Mouse (Mus musculus) intestine, embryonic 16.5 days (tissue): ENCODE measurements at regions not wholly inside any gene's neighbourhood (a gene's known extent, or its start where the extent isn't known, plus 50 kb on each side); places are given as distances from the start of the nearest gene placed in this dataset.

Experiments
- ATAC-seq: fragments of 200-750 bp; cut with Nextera tagmentation; 2 replicates; pipeline ENCODE4 v1.8.0; 2017; ENCODE audit warnings: moderate TSS enrichment, moderate library complexity
- H3K27ac ChIP-seq: fragments of 300-500 bp; sonication (generic); 2 replicates; pipeline ENCODE4 v1.5.1; 2014; ENCODE audit warnings: mild to moderate bottlenecking, low read length
- H3K27me3 ChIP-seq: fragments of 300-500 bp; sonication (generic); replicated peaks from 2 replicates; pipeline ENCODE4 v1.6.1; 2014; ENCODE audit warnings: low read length, control low read depth, mixed read lengths; ENCODE audit not compliant: control insufficient read depth, insufficient read depth
- H3K36me3 ChIP-seq: fragments of 300-500 bp; sonication (generic); 2 replicates; pipeline ENCODE4 v1.6.1; 2014; ENCODE audit warnings: low read length, control low read depth; ENCODE audit not compliant: control insufficient read depth, insufficient read depth
- H3K4me1 ChIP-seq: fragments of 300-500 bp; sonication (generic); 2 replicates; pipeline ENCODE4 v1.6.1; 2014; ENCODE audit warnings: low read length, control low read depth, mixed read lengths; ENCODE audit not compliant: control insufficient read depth, insufficient read depth
- H3K4me2 ChIP-seq: fragments of 300-500 bp; sonication (generic); 2 replicates; pipeline ENCODE4 v1.6.1; 2014; ENCODE audit warnings: low read depth, low read length, control low read depth
- H3K4me3 ChIP-seq: fragments of 300-500 bp; sonication (generic); 2 replicates; pipeline ENCODE4 v1.5.1; 2014; ENCODE audit warnings: mild to moderate bottlenecking, low read length
- H3K9ac ChIP-seq: fragments of 300-500 bp; sonication (generic); 2 replicates; pipeline ENCODE4 v1.6.1; 2014; ENCODE audit warnings: low read depth, low read length
- H3K9me3 ChIP-seq: fragments of 300-500 bp; sonication (generic); 2 replicates; pipeline ENCODE4 v1.6.1; 2016; ENCODE audit warnings: low read length, control low read depth; ENCODE audit not compliant: control insufficient read depth
- WGBS: fragments of 180-500 bp; shearing (Covaris S2); extraction: QIAGEN DNeasy Blood & Tissue Kit; methylation state at CpG from one replicate; pipeline ENCODE4 v1.1.7; 2014; 5-methylcytosine and 5-hydroxymethylcytosine counted together

GRCm38 (mm10) chr6:31092760-31093159 is 133.9 kb upstream of the Klf14 start:
- no peak overlapping the region for H3K4me2 ChIP-seq
- 55% methylated on average over 5 of the region's 5 CpGs for WGBS
- no peaks in the 10 kb centered on the region for H3K27me3 ChIP-seq
- ATAC-seq, result no peak
- H3K27ac ChIP-seq, result no peak overlapping the region
- H3K9ac ChIP-seq, result no peak overlapping the region
- H3K4me1 ChIP-seq, result peaks cover 19% of the 10 kb centered on the region
- no peaks in the 10 kb centered on the region for H3K9me3 ChIP-seq
- no peak overlapping the region for H3K4me3 ChIP-seq
- no peaks in the 10 kb centered on the region for H3K36me3 ChIP-seq

GRCm38 (mm10) chr6:31095943-31096714 is 137.3 kb upstream of the Klf14 start:
- Histone ChIP-seq H3K4me3 (no peak overlapping the region), H3K27me3 (no peaks in the 10 kb centered on the region), H3K4me2 (no peak overlapping the region), H3K27ac (no peak overlapping the region), H3K36me3 (no peaks in the 10 kb centered on the region), H3K9me3 (no peaks in the 10 kb centered on the region), H3K9ac (no peak overlapping the region), H3K4me1 (0 out of 2 replicates have a peak, but pooled peaks cover 4% of the 10 kb centered on the region)
- ATAC-seq, result no peak
- WGBS, result 72% methylated on average over 21 of the region's 21 CpGs

- H3K36me3 ChIP-seq, result no peaks in the 10 kb centered on the region
- no peaks in the 10 kb centered on the region for H3K27me3 ChIP-seq
- peak; percentile 72 for ATAC-seq
- no peaks in the 10 kb centered on the region for H3K9me3 ChIP-seq
- H3K27ac ChIP-seq, result no peak overlapping the region
- H3K4me3 ChIP-seq, result no peak overlapping the region
- 77% methylated on average over 6 of the region's 6 CpGs for WGBS
- 0 out of 2 replicates have a peak, but pooled peaks cover 4% of the 10 kb centered on the region for H3K4me1 ChIP-seq
- no peak overlapping the region for H3K9ac ChIP-seq
- no peak overlapping the region for H3K4me2 ChIP-seq
Measured at GRCm38 (mm10) chr6:31096787-31097186, 137.9 kb upstream of the Klf14 start.

GRCm38 (mm10) chr6:31097254-31097653 is 138.4 kb upstream of the Klf14 start:
- 72% methylated on average over 9 of the region's 9 CpGs for WGBS
- H3K27ac ChIP-seq, result no peak overlapping the region

GRCm38 (mm10) chr6:31098106-31098505 is 139.2 kb upstream of the Klf14 start:
- Histone ChIP-seq H3K4me2 (no peak overlapping the region), H3K9me3 (no peaks in the 10 kb centered on the region), H3K36me3 (no peaks in the 10 kb centered on the region), H3K9ac (no peak overlapping the region), H3K27ac (no peak overlapping the region), H3K4me3 (no peak overlapping the region), H3K27me3 (no peaks in the 10 kb centered on the region), H3K4me1 (0 out of 2 replicates have a peak, but pooled peaks cover 4% of the 10 kb centered on the region)
- WGBS, result 79% methylated on average over 5 of the region's 5 CpGs
- ATAC-seq, result no peak

More at GRCm38 (mm10) chr6:31097254-31097653, 138.4 kb upstream of the Klf14 start:
- Histone ChIP-seq H3K4me1 (0 out of 2 replicates have a peak, but pooled peaks cover 4% of the 10 kb centered on the region), H3K4me2 (no peak overlapping the region), H3K9me3 (no peaks in the 10 kb centered on the region), H3K27me3 (no peaks in the 10 kb centered on the region), H3K9ac (no peak overlapping the region), H3K36me3 (no peaks in the 10 kb centered on the region), H3K4me3 (no peak overlapping the region)
- ATAC-seq, result no peak

GRCm38 (mm10) chr6:31100084-31100579 is 141.3 kb upstream of the Klf14 start:
- H3K9ac ChIP-seq, result no peak overlapping the region
- no peak overlapping the region for H3K27ac ChIP-seq
- no peak; the same call in 1 of the 2 replicates for ATAC-seq
- H3K4me2 ChIP-seq, result no peak overlapping the region
- 0 out of 2 replicates have a peak, but pooled peaks cover 4% of the 10 kb centered on the region for H3K4me1 ChIP-seq
- H3K9me3 ChIP-seq, result no peaks in the 10 kb centered on the region
- H3K27me3 ChIP-seq, result no peaks in the 10 kb centered on the region
- whole genome bisulfite sequencing, result 68% methylated on average over 12 of the region's 12 CpGs
- no peaks in the 10 kb centered on the region for H3K36me3 ChIP-seq
- no peak overlapping the region for H3K4me3 ChIP-seq

GRCm38 (mm10) chr6:31100749-31101148 is 141.9 kb upstream of the Klf14 start:
- no peaks in the 10 kb centered on the region for H3K36me3 ChIP-seq
- 0 out of 2 replicates have a peak, but pooled peaks cover 4% of the 10 kb centered on the region for H3K4me1 ChIP-seq
- H3K27ac ChIP-seq, result no peak overlapping the region
- ATAC-seq, result no peak
- no peaks in the 10 kb centered on the region for H3K9me3 ChIP-seq
- no peaks in the 10 kb centered on the region for H3K27me3 ChIP-seq
- H3K4me3 ChIP-seq, result no peak overlapping the region
- H3K4me2 ChIP-seq, result no peak overlapping the region
- no peak overlapping the region for H3K9ac ChIP-seq
- WGBS, result 21% methylated on average over 5 of the region's 5 CpGs

- WGBS, result 70% methylated on average over 10 of the region's 10 CpGs
- ATAC-seq, result no peak
Measured at GRCm38 (mm10) chr6:31106144-31106836, 147.4 kb upstream of the Klf14 start.

GRCm38 (mm10) chr6:31106856-31107359 is 148.0 kb upstream of the Klf14 start:
- 86% methylated on average over 10 of the region's 10 CpGs for WGBS
- H3K4me2 ChIP-seq, result no peak overlapping the region
- H3K4me1 ChIP-seq, result no peaks in the 10 kb centered on the region

More at GRCm38 (mm10) chr6:31106144-31106836, 147.4 kb upstream of the Klf14 start:
- Histone ChIP-seq H3K4me1 (no peaks in the 10 kb centered on the region), H3K9ac (no peak overlapping the region), H3K27me3 (no peaks in the 10 kb centered on the region), H3K4me3 (no peak overlapping the region), H3K36me3 (no peaks in the 10 kb centered on the region), H3K9me3 (no peaks in the 10 kb centered on the region), H3K4me2 (no peak overlapping the region), H3K27ac (no peak overlapping the region)

More at GRCm38 (mm10) chr6:31106856-31107359, 148.0 kb upstream of the Klf14 start:
- no peaks in the 10 kb centered on the region for H3K9me3 ChIP-seq
- no peaks in the 10 kb centered on the region for H3K27me3 ChIP-seq
- no peaks in the 10 kb centered on the region for H3K36me3 ChIP-seq
- H3K27ac ChIP-seq, result no peak overlapping the region
- ATAC-seq, result no peak
- no peak overlapping the region for H3K4me3 ChIP-seq
- no peak overlapping the region for H3K9ac ChIP-seq
